14 mouse cellular contexts compared by ENCODE assay signal in genomic region chr2:170985357-170985756, GRCm38 (mm10).
"Had no signal": no experiment of that assay in that cellular context is flagged by ENCODE, and none has a peak within 500 bp of the region (broad histone marks: within the 10 kb centered on the region; RNA-seq: fewer than 3 reads in every experiment).

No protein-coding gene starts in this region.

- DNase-seq: liver, embryonic 13.5 days; liver, postnatal 0 days; lung, adult 2 months; lung, postnatal 14 days; lung, postnatal 36 days; retina, postnatal 1 day; right cerebral cortex, postnatal 14 days; spleen, adult 18-20 months; thymus, adult 2 months; thymus, postnatal 25 days; thymus, postnatal 4 days had no signal

- ATAC-seq: liver, postnatal 0 days; lung, postnatal 0 days; midbrain, embryonic 13.5 days; midbrain, embryonic 15.5 days had no signal
